Mouse (Mus musculus) intestine, embryonic 16.5 days (tissue): ENCODE measurements around the gene Rcsd1. TPM values are rescaled to one million over a fixed set of nuclear protein-coding genes. Genes with fewer than 3 reads are reported as not detected.

Experiments used
- ATAC-seq: fragments of 200-750 bp; cut with Nextera tagmentation; 2 replicates; pipeline ENCODE4 v1.8.0; 2017; ENCODE audit warnings: moderate TSS enrichment, moderate library complexity
- H3K27ac ChIP-seq: fragments of 300-500 bp; sonication (generic); 2 replicates; pipeline ENCODE4 v1.5.1; 2014; ENCODE audit warnings: mild to moderate bottlenecking, low read length
- H3K27me3 ChIP-seq: fragments of 300-500 bp; sonication (generic); replicated peaks from 2 replicates; pipeline ENCODE4 v1.6.1; 2014; ENCODE audit warnings: low read length, control low read depth, mixed read lengths; ENCODE audit not compliant: control insufficient read depth, insufficient read depth
- H3K36me3 ChIP-seq: fragments of 300-500 bp; sonication (generic); 2 replicates; pipeline ENCODE4 v1.6.1; 2014; ENCODE audit warnings: low read length, control low read depth; ENCODE audit not compliant: control insufficient read depth, insufficient read depth
- H3K4me1 ChIP-seq: fragments of 300-500 bp; sonication (generic); 2 replicates; pipeline ENCODE4 v1.6.1; 2014; ENCODE audit warnings: low read length, control low read depth, mixed read lengths; ENCODE audit not compliant: control insufficient read depth, insufficient read depth
- H3K4me2 ChIP-seq: fragments of 300-500 bp; sonication (generic); 2 replicates; pipeline ENCODE4 v1.6.1; 2014; ENCODE audit warnings: low read depth, low read length, control low read depth
- H3K4me3 ChIP-seq: fragments of 300-500 bp; sonication (generic); 2 replicates; pipeline ENCODE4 v1.5.1; 2014; ENCODE audit warnings: mild to moderate bottlenecking, low read length
- H3K9ac ChIP-seq: fragments of 300-500 bp; sonication (generic); 2 replicates; pipeline ENCODE4 v1.6.1; 2014; ENCODE audit warnings: low read depth, low read length
- H3K9me3 ChIP-seq: fragments of 300-500 bp; sonication (generic); 2 replicates; pipeline ENCODE4 v1.6.1; 2016; ENCODE audit warnings: low read length, control low read depth; ENCODE audit not compliant: control insufficient read depth
- WGBS: fragments of 180-500 bp; shearing (Covaris S2); extraction: QIAGEN DNeasy Blood & Tissue Kit; methylation state at CpG from one replicate; pipeline ENCODE4 v1.1.7; 2014; 5-methylcytosine and 5-hydroxymethylcytosine counted together
- polyA plus RNA-seq: library from polyadenylated mRNA; unstranded; fragments of >200 nt; fragmentation: Nextera tagmentation; extraction: Ambion mirVana; gene quantifications from 2 replicates; pipeline ENCODE4 v1.2.1, GENCODE M21; 2015

Gene Rcsd1
- polyA plus RNA-seq, 1 experiment from 2014 or later: 32.4 TPM

- ATAC-seq: no peak
- 84% methylated on average over 6 of the region's 6 CpGs for WGBS
Measured at GRCm38 (mm10) chr1:165661725-165662124, 47.8 kb downstream of the Rcsd1 start.

DNA sequence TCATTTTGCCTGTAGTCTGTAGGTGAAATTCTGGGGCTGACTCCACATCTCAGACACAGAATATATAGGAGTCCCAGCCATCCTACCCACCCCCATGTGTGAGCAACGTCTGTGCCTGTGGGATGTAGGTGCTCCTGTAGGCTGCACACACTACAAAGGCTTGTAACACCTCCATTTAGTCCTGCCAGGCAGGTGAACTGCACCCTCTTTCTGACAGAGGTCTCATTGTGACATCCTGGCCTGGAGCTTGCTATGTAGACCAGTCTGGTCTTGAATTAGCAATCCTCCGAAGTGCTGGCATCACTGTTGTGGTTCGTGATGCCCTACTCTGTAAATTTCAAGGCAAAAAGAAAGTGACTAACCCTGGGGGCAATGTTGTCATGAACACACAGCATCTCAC, 48.4 kb downstream of the Rcsd1 start:
- H3K4me1 ChIP-seq: peaks cover 3% of the 10 kb centered on the region; the same call in 1 of the 2 replicates
- no peak overlapping the region for H3K4me3 ChIP-seq
- H3K9me3 ChIP-seq: no peaks in the 10 kb centered on the region
- H3K9ac ChIP-seq: no peak overlapping the region
- ATAC-seq: no peak
- WGBS: 61% methylated on average over 3 of the region's 3 CpGs
- H3K36me3 ChIP-seq: no peaks in the 10 kb centered on the region; the same call in 1 of the 2 replicates
- H3K4me2 ChIP-seq: no peak overlapping the region
- no peak overlapping the region for H3K27ac ChIP-seq
- H3K27me3 ChIP-seq: no peaks in the 10 kb centered on the region

More at GRCm38 (mm10) chr1:165661725-165662124, 47.8 kb downstream of the Rcsd1 start:
- Histone ChIP-seq H3K4me2 (no peak overlapping the region), H3K9ac (no peak overlapping the region), H3K4me1 (peaks cover 3% of the 10 kb centered on the region; the same call in 1 of the 2 replicates), H3K9me3 (no peaks in the 10 kb centered on the region), H3K36me3 (no peaks in the 10 kb centered on the region; the same call in 1 of the 2 replicates), H3K4me3 (no peak overlapping the region), H3K27me3 (no peaks in the 10 kb centered on the region), H3K27ac (no peak overlapping the region)

GRCm38 (mm10) chr1:165660774-165661173, 48.8 kb downstream of the Rcsd1 start:
- no peaks in the 10 kb centered on the region for H3K9me3 ChIP-seq
- WGBS: 22% methylated on average over 4 of the region's 4 CpGs

GRCm38 (mm10) chr1:165658602-165659001, 51.0 kb downstream of the Rcsd1 start:
- Histone ChIP-seq H3K36me3 (no peaks in the 10 kb centered on the region; the same call in 1 of the 2 replicates), H3K9ac (no peak overlapping the region), H3K4me2 (no peak overlapping the region), H3K4me1 (peaks cover 3% of the 10 kb centered on the region; the same call in 1 of the 2 replicates), H3K27ac (no peak overlapping the region), H3K4me3 (no peak overlapping the region), H3K27me3 (no peaks in the 10 kb centered on the region), H3K9me3 (no peaks in the 10 kb centered on the region)
- peak; percentile 47; the same call in 1 of the 2 replicates for ATAC-seq
- WGBS: 43% methylated on average over 5 of the region's 5 CpGs

More at GRCm38 (mm10) chr1:165660774-165661173, 48.8 kb downstream of the Rcsd1 start:
- ATAC-seq: 0 out of 2 replicates have a peak, but pooled peaks have one; percentile 27
- no peaks in the 10 kb centered on the region for H3K27me3 ChIP-seq
- H3K36me3 ChIP-seq: no peaks in the 10 kb centered on the region; the same call in 1 of the 2 replicates
- no peak overlapping the region for H3K9ac ChIP-seq
- H3K4me1 ChIP-seq: peaks cover 3% of the 10 kb centered on the region; the same call in 1 of the 2 replicates
- H3K4me2 ChIP-seq: no peak overlapping the region
- no peak overlapping the region for H3K27ac ChIP-seq
- H3K4me3 ChIP-seq: no peak overlapping the region

DNA sequence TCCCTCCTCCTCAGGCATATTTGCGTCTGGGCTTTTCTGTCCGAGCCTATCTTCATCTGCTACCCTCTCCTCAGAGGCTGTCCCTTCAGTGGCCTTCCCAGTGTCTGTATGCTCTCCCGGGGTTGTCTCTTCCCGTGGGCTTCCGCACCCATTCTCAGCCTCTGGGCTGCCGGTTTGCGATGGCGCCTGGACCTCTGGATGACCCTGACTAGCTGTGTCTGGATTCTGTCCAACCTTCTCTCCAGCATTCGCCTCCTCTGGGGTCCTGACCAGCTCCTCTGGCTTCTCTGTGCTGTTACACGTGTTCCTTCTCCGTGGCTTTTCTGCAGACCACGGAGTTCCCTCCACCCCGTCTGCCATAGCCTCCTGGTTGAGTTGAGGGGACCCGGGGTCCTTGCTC, 54.1 kb downstream of the Rcsd1 start:
- ATAC-seq: no peak
- no peak overlapping the region for H3K9ac ChIP-seq
- no peaks in the 10 kb centered on the region; the same call in 1 of the 2 replicates for H3K36me3 ChIP-seq
- no peaks in the 10 kb centered on the region for H3K9me3 ChIP-seq
- no peaks in the 10 kb centered on the region for H3K27me3 ChIP-seq
- H3K4me3 ChIP-seq: no peak overlapping the region
- H3K4me2 ChIP-seq: no peak overlapping the region
- H3K27ac ChIP-seq: no peak overlapping the region
- 57% methylated on average over 14 of the region's 14 CpGs for WGBS
- peaks cover 2% of the 10 kb centered on the region; the same call in 1 of the 2 replicates for H3K4me1 ChIP-seq

GRCm38 (mm10) chr1:165655022-165655421, 54.5 kb downstream of the Rcsd1 start:
- H3K36me3 ChIP-seq: no peaks in the 10 kb centered on the region; the same call in 1 of the 2 replicates
- no peaks in the 10 kb centered on the region for H3K27me3 ChIP-seq
- H3K9ac ChIP-seq: no peak overlapping the region
- 66% methylated on average over 6 of the region's 6 CpGs for WGBS
- H3K4me3 ChIP-seq: no peak overlapping the region
- H3K4me1 ChIP-seq: peaks cover 2% of the 10 kb centered on the region; the same call in 1 of the 2 replicates
- ATAC-seq: peak; percentile 32; the same call in 1 of the 2 replicates
- no peak overlapping the region for H3K4me2 ChIP-seq
- no peaks in the 10 kb centered on the region for H3K9me3 ChIP-seq
- H3K27ac ChIP-seq: no peak overlapping the region

- Histone ChIP-seq H3K27ac (no peak overlapping the region), H3K9ac (no peak overlapping the region), H3K4me3 (no peak overlapping the region), H3K36me3 (no peaks in the 10 kb centered on the region; the same call in 1 of the 2 replicates), H3K4me1 (peaks cover 2% of the 10 kb centered on the region; the same call in 1 of the 2 replicates), H3K4me2 (no peak overlapping the region), H3K27me3 (no peaks in the 10 kb centered on the region), H3K9me3 (no peaks in the 10 kb centered on the region)
- ATAC-seq: peak; percentile 50; the same call in 1 of the 2 replicates
- WGBS: 80% methylated on average over 14 of the region's 14 CpGs
Measured at GRCm38 (mm10) chr1:165653126-165653885, 56.3 kb downstream of the Rcsd1 start.

- no peaks in the 10 kb centered on the region for H3K9me3 ChIP-seq
- no peak overlapping the region for H3K27ac ChIP-seq
- peaks cover 2% of the 10 kb centered on the region; the same call in 1 of the 2 replicates for H3K4me1 ChIP-seq
- no peaks in the 10 kb centered on the region for H3K27me3 ChIP-seq
- ATAC-seq: no peak
- peak overlapping the region; percentile 23; the same call in 1 of the 2 replicates for H3K9ac ChIP-seq
- no peaks in the 10 kb centered on the region for H3K36me3 ChIP-seq
- no peak overlapping the region for H3K4me2 ChIP-seq
- H3K4me3 ChIP-seq: no peak overlapping the region
- WGBS: 77% methylated on average over 2 of the region's 2 CpGs
Measured at GRCm38 (mm10) chr1:165652507-165652906, 57.0 kb downstream of the Rcsd1 start.

DNA sequence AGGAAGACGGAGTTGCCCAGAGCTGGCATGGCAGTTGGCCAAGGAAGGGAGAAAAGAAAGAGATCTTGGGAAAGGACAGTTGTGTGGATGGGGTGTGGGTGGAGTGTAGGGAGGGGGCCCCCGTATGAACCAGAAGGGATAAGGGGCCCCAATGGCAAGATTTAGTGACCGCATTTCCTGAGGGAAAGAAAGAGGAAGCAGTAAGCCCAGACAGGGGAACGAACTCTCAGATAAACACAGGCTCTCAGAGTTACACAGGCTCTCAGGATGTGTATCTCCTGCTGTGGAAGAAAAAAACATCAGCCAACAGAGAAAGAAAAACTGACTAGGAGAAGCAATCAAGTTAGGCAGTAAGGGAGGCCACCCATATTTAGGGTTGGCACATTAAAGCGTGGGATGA, 58.4 kb downstream of the Rcsd1 start:
- Histone ChIP-seq H3K36me3 (no peaks in the 10 kb centered on the region), H3K9ac (no peak overlapping the region), H3K4me2 (no peak overlapping the region), H3K4me3 (no peak overlapping the region), H3K27ac (peak overlapping the region; percentile 6; the same call in 1 of the 2 replicates), H3K4me1 (peaks cover 2% of the 10 kb centered on the region; the same call in 1 of the 2 replicates), H3K27me3 (no peaks in the 10 kb centered on the region), H3K9me3 (no peaks in the 10 kb centered on the region)
- no peak for ATAC-seq
- whole genome bisulfite sequencing: 54% methylated on average over 5 of the region's 5 CpGs
